9 mouse cellular contexts compared by ENCODE assay signal in the genomic region with DNA sequence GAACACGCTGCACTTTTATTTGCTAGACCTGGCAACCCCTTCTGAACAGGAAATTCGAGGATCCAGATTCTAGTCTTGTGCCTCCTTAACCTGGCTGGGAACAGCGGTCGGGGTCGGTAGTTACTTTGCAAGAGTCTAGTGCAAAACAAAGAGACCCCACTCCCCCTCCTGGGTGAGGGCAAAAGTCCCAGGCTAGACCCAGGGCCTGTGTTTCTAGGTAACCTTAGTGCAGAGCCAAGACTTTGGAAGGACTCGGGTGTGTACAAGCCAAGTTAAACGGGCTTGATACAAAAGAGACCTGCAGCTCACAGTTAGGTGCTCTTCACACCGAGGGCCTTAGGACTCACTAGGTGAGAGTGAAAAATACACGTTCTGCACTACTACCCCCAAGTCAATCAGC. TPM values are rescaled to one million over a fixed set of nuclear protein-coding genes. Genes with fewer than 3 reads are reported as not detected.
DNase-seq lines count a peak whose midpoint lies in the region; ATAC-seq lines count a peak whose summit lies in the region.
"Had no signal": no experiment of that assay in that cellular context is flagged by ENCODE, and none has a peak within 500 bp of the region (broad histone marks: within the 10 kb centered on the region; RNA-seq: fewer than 3 reads in every experiment).

No protein-coding gene starts in this region.

- WGBS in heart, embryonic 14.5 days: 43% methylated on average over 9 of the region's 9 CpGs
- WGBS in embryonic facial prominence, embryonic 14.5 days: 62% methylated on average over 9 of the region's 9 CpGs
- WGBS in intestine, embryonic 14.5 days: 49% methylated on average over 9 of the region's 9 CpGs
- WGBS in midbrain, embryonic 15.5 days: 56% methylated on average over 9 of the region's 9 CpGs

- H3K4me3 ChIP-seq in heart, embryonic 14.5 days (ENCODE audit: control insufficient read depth in 1 of 2, insufficient read depth in 1 of 2, low read depth in 1 of 2, low read length in 2 of 2): peak overlapping the region in 1 of 2 experiments; percentile 45; a peak in 1 of 4 replicates
- peak overlapping the region; percentile 39 for H3K4me3 ChIP-seq in embryonic facial prominence, embryonic 14.5 days (ENCODE audit: low read depth, low read length)
- peak overlapping the region; percentile 38; the same call in 1 of the 2 replicates for H3K4me3 ChIP-seq in intestine, embryonic 14.5 days (ENCODE audit: low read depth, low read length)
- no peak overlapping the region for H3K4me3 ChIP-seq in midbrain, embryonic 15.5 days

- H3K4me1 ChIP-seq in heart, embryonic 14.5 days (ENCODE audit: control insufficient read depth in 2 of 2, insufficient read depth in 2 of 2, low read length in 2 of 2): peaks cover 28 to 40% of the 10 kb centered on the region in 2 experiments
- peaks cover 20% of the 10 kb centered on the region; the same call in 1 of the 2 replicates for H3K4me1 ChIP-seq in embryonic facial prominence, embryonic 14.5 days (ENCODE audit: control insufficient read depth, insufficient read depth, low read length)
- H3K4me1 ChIP-seq in intestine, embryonic 14.5 days (replicated peaks; ENCODE audit: control insufficient read depth, insufficient read depth, low read length): peaks cover 16% of the 10 kb centered on the region
- H3K4me1 ChIP-seq in midbrain, embryonic 15.5 days: peaks cover 12% of the 10 kb centered on the region

- H3K27me3 ChIP-seq in heart, embryonic 14.5 days (ENCODE audit: control insufficient read depth, insufficient read depth, low read length): no peaks in the 10 kb centered on the region
- H3K27me3 ChIP-seq in embryonic facial prominence, embryonic 14.5 days (replicated peaks; ENCODE audit: control insufficient read depth, insufficient read depth, low read length): no peaks in the 10 kb centered on the region
- no peaks in the 10 kb centered on the region for H3K27me3 ChIP-seq in intestine, embryonic 14.5 days (replicated peaks; ENCODE audit: control insufficient read depth, insufficient read depth, low read length)
- no peaks in the 10 kb centered on the region for H3K27me3 ChIP-seq in midbrain, embryonic 15.5 days (replicated peaks)

- H3K27ac ChIP-seq in heart, embryonic 14.5 days (replicated peaks in 1 of 2; ENCODE audit: control insufficient read depth in 1 of 2, insufficient read depth in 1 of 2, low read depth in 2 of 2, low read length in 2 of 2): peak overlapping the region; percentile 89 to 92
- no peak overlapping the region for H3K27ac ChIP-seq in embryonic facial prominence, embryonic 14.5 days (replicated peaks; ENCODE audit: low read depth, low read length)
- H3K27ac ChIP-seq in intestine, embryonic 14.5 days (ENCODE audit: low read depth): no peak overlapping the region
- H3K27ac ChIP-seq in midbrain, embryonic 15.5 days: no peak overlapping the region

- no peak for DNase-seq in heart, adult 18-20 months
- no peak for DNase-seq in embryonic facial prominence, embryonic 14.5 days (ENCODE audit: low spot score)
- DNase-seq in intestine, embryonic 14.5 days (ENCODE audit: low spot score): no peak
- DNase-seq in MN1 (ENCODE audit: low spot score): no peak
- no peak for DNase-seq in ovary, postnatal 36 days (ENCODE audit: low spot score)
- DNase-seq in layer of hippocampus, postnatal 36 days: no peak

- ATAC-seq in heart, embryonic 14.5 days (ENCODE audit: insufficient number of reproducible peaks, insufficient read depth, low FRiP score, low read depth): no peak
- ATAC-seq in embryonic facial prominence, embryonic 14.5 days (ENCODE audit: low read depth): peak; percentile 4; the same call in 1 of the 2 replicates
- ATAC-seq in intestine, embryonic 14.5 days (replicated peaks; ENCODE audit: low FRiP score, low TSS enrichment, low read depth): no peak
- no peak for ATAC-seq in midbrain, embryonic 15.5 days (replicated peaks)
- ATAC-seq: CD4-positive, CD25-positive, alpha-beta regulatory T cell, adult 4 months had no signal

- H3K36me3 ChIP-seq in heart, embryonic 14.5 days (ENCODE audit: control insufficient read depth, insufficient read depth, low read length): no peaks in the 10 kb centered on the region
- H3K36me3 ChIP-seq in embryonic facial prominence, embryonic 14.5 days (ENCODE audit: control insufficient read depth, insufficient read depth, low read length): no peaks in the 10 kb centered on the region
- no peaks in the 10 kb centered on the region for H3K36me3 ChIP-seq in intestine, embryonic 14.5 days (ENCODE audit: control insufficient read depth, insufficient read depth, low read length)
- no peaks in the 10 kb centered on the region for H3K36me3 ChIP-seq in midbrain, embryonic 15.5 days (replicated peaks)

- peak overlapping the region; percentile 72 for H3K4me2 ChIP-seq in heart, embryonic 14.5 days (ENCODE audit: low read length)
- H3K4me2 ChIP-seq in embryonic facial prominence, embryonic 14.5 days (ENCODE audit: low read depth, low read length): peak overlapping the region; percentile 73
- peak overlapping the region; percentile 71 for H3K4me2 ChIP-seq in intestine, embryonic 14.5 days (ENCODE audit: low read length)
- peak overlapping the region; percentile 74 for H3K4me2 ChIP-seq in midbrain, embryonic 15.5 days

- H3K9me3 ChIP-seq in heart, embryonic 14.5 days (ENCODE audit: control insufficient read depth, low read length): no peaks in the 10 kb centered on the region
- no peaks in the 10 kb centered on the region for H3K9me3 ChIP-seq in embryonic facial prominence, embryonic 14.5 days (ENCODE audit: control insufficient read depth, low read length)
- H3K9me3 ChIP-seq in intestine, embryonic 14.5 days (ENCODE audit: control insufficient read depth, low read length): no peaks in the 10 kb centered on the region
- no peaks in the 10 kb centered on the region for H3K9me3 ChIP-seq in midbrain, embryonic 15.5 days

- peak overlapping the region; percentile 77 for H3K9ac ChIP-seq in heart, embryonic 14.5 days (ENCODE audit: low read length)
- peak overlapping the region; percentile 69 for H3K9ac ChIP-seq in embryonic facial prominence, embryonic 14.5 days (ENCODE audit: low read depth, low read length)
- H3K9ac ChIP-seq in intestine, embryonic 14.5 days (ENCODE audit: low read length): peak overlapping the region; percentile 45; the same call in 1 of the 2 replicates
- H3K9ac ChIP-seq in midbrain, embryonic 15.5 days: no peak overlapping the region

RNA-seq across cellular contexts. Expression of a gene that starts 53.7 kb away (rescaled TPM):
- 24.8 and 30.2 TPM in 2 replicates for polyA plus RNA-seq in heart, embryonic 14.5 days (2014; fragmentation: Nextera tagmentation; extraction: Ambion mirVana)
- 10 to 100 TPM; 39.3 to 40.0 TPM for total RNA-seq in heart, adult 18-20 months (2021)
- polyA plus RNA-seq in embryonic facial prominence, embryonic 14.5 days (2014; fragmentation: Nextera tagmentation; extraction: Ambion mirVana): 41.6 and 43.0 TPM in 2 replicates
- polyA plus RNA-seq in intestine, embryonic 14.5 days (2014; fragmentation: Nextera tagmentation; extraction: Ambion mirVana): 38.1 and 43.4 TPM in 2 replicates
- polyA plus RNA-seq in midbrain, embryonic 15.5 days (2015; fragmentation: Nextera tagmentation; extraction: Ambion mirVana): 40.9 and 41.4 TPM in 2 replicates
- total RNA-seq in layer of hippocampus, postnatal 36 days (2021): 10 to 100 TPM; 77.3 to 96.4 TPM

Comparison
In these comparisons a context has a peak if more than half of its experiments do, and no peak if none do; other contexts are left out.
1. H3K27ac ChIP-seq: peak in heart, embryonic 14.5 days (2 of 2); none in embryonic facial prominence, embryonic 14.5 days (single experiment), intestine, embryonic 14.5 days (single experiment) and midbrain, embryonic 15.5 days (single experiment).
2. Peak in every context shown above with its lines, with median percentiles within 50 percentile points of each other: H3K4me2 ChIP-seq.